Mouse (Mus musculus) midbrain, embryonic 15.5 days (tissue): ENCODE data around the gene Cfap97d1. TPM values are rescaled to one million over a fixed set of nuclear protein-coding genes. Genes with fewer than 3 reads are reported as not detected.

Experiments
- ATAC-seq: fragments of 200-750 bp; cut with Nextera tagmentation; replicated peaks from 2 replicates; pipeline ENCODE4 v1.8.0; 2017; ENCODE audit warnings: moderate TSS enrichment
- H3K27ac ChIP-seq: fragments of 300-500 bp; sonication (generic); 2 replicates; pipeline ENCODE4 v1.5.1; 2015; ENCODE audit warnings: mild to moderate bottlenecking, inconsistent platforms
- H3K27me3 ChIP-seq: fragments of 300-500 bp; sonication (generic); replicated peaks from 2 replicates; pipeline ENCODE4 v1.6.1; 2015; ENCODE audit warnings: inconsistent platforms
- H3K36me3 ChIP-seq: fragments of 300-500 bp; sonication (generic); replicated peaks from 2 replicates; pipeline ENCODE4 v1.6.1; 2015; ENCODE audit warnings: inconsistent platforms
- H3K4me1 ChIP-seq: fragments of 300-500 bp; sonication (generic); 2 replicates; pipeline ENCODE4 v1.6.1; 2015; ENCODE audit warnings: inconsistent platforms
- H3K4me2 ChIP-seq: fragments of 300-500 bp; sonication (generic); 2 replicates; pipeline ENCODE4 v1.6.1; 2015; ENCODE audit warnings: inconsistent platforms, mild to moderate bottlenecking, moderate library complexity
- H3K4me3 ChIP-seq: fragments of 300-500 bp; sonication (generic); 2 replicates; pipeline ENCODE4 v1.5.1; 2015; ENCODE audit warnings: mild to moderate bottlenecking, inconsistent platforms
- H3K9ac ChIP-seq: fragments of 300-500 bp; sonication (generic); 2 replicates; pipeline ENCODE4 v1.6.1; 2015; ENCODE audit warnings: mild to moderate bottlenecking, inconsistent platforms
- H3K9me3 ChIP-seq: fragments of 300-500 bp; sonication (generic); 2 replicates; pipeline ENCODE4 v1.6.1; 2016; ENCODE audit warnings: inconsistent platforms
- WGBS: fragments of 180-500 bp; shearing (Covaris S2); methylation state at CpG from one replicate; pipeline ENCODE4 v1.1.7; 2015; ENCODE audit warnings: mixed read lengths; 5-methylcytosine and 5-hydroxymethylcytosine counted together
- polyA plus RNA-seq: library from polyadenylated mRNA; unstranded; fragments of >200 nt; fragmentation: Nextera tagmentation; extraction: Ambion mirVana; gene quantifications from 2 replicates; pipeline ENCODE4 v1.2.1, GENCODE M21; 2015

Gene Cfap97d1
- polyA plus RNA-seq, 1 experiment from 2014 or later, result not detected

- H3K9me3 ChIP-seq, result no peaks in the 10 kb centered on the region
- H3K4me1 ChIP-seq, result peaks cover 28% of the 10 kb centered on the region
- 92% methylated on average over 4 of the region's 4 CpGs for WGBS
- no peaks in the 10 kb centered on the region for H3K27me3 ChIP-seq
- H3K27ac ChIP-seq, result no peak overlapping the region
- no peak overlapping the region for H3K4me2 ChIP-seq
- H3K4me3 ChIP-seq, result no peak overlapping the region
- ATAC-seq, result no peak
- no peaks in the 10 kb centered on the region for H3K36me3 ChIP-seq
- H3K9ac ChIP-seq, result no peak overlapping the region
Measured at GRCm38 (mm10) chr11:102029304-102029703, 45.2 kb downstream of the Cfap97d1 start.

DNA sequence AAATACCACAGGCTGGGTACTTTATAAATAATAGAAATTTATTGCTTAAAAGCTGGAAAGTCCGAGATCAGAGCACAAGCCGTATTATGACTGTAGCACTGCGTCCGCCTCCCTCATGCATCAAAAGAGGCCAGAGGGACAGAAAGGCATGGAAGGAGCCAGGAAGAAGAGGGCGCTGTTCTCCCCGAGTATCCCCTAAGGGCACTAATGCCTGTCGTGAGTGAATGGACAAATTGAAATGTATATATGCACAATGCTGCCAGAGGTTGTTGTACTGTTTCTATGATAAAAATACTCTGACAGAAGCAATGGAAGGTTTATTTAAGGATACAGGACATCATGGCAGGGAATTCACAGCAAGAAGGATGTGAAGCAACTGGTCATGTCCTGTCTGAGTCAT, 45.9 kb downstream of the Cfap97d1 start:
- H3K9me3 ChIP-seq, result no peaks in the 10 kb centered on the region
- WGBS, result 23% methylated on average over 7 of the region's 7 CpGs
- H3K9ac ChIP-seq, result no peak overlapping the region
- peaks cover 23% of the 10 kb centered on the region for H3K4me1 ChIP-seq
- H3K27ac ChIP-seq, result no peak overlapping the region
- H3K27me3 ChIP-seq, result no peaks in the 10 kb centered on the region
- H3K4me3 ChIP-seq, result no peak overlapping the region
- no peaks in the 10 kb centered on the region for H3K36me3 ChIP-seq
- no peak overlapping the region for H3K4me2 ChIP-seq
- no peak for ATAC-seq

- Histone ChIP-seq H3K9me3 (no peaks in the 10 kb centered on the region), H3K36me3 (no peaks in the 10 kb centered on the region), H3K9ac (no peak overlapping the region), H3K27me3 (no peaks in the 10 kb centered on the region), H3K4me2 (no peak overlapping the region), H3K27ac (no peak overlapping the region), H3K4me3 (no peak overlapping the region), H3K4me1 (peaks cover 12% of the 10 kb centered on the region)
- ATAC-seq, result no peak
- 73% methylated on average over 7 of the region's 7 CpGs for WGBS
Measured at GRCm38 (mm10) chr11:102031149-102031548, 47.1 kb downstream of the Cfap97d1 start.

DNA sequence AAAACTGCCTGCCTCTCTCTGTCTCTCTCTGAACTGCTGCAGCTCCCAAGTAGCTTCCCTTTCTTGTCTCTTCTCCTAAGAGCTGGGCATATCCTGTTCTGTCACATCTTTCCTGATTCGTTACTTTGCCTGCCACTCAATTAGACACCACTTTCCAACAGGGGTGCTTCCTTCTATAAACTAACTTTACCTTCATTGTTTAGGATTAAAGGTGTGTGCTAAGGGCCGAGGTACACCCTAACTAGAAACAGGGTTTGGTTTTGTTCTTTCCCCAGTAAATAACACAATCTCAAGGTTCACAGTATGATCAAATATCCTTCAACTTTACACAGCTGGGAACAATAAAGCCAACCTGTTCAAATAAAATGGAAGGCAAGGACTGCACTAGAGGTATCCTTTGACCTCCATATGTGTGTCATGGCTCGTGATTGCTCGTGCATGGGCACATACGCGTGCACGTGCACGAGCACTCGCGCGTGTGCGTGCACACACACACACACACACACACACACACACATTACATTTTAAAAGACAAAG, 49.0 kb downstream of the Cfap97d1 start:
- Histone ChIP-seq H3K9ac (no peak overlapping the region), H3K4me2 (no peak overlapping the region), H3K27me3 (no peaks in the 10 kb centered on the region), H3K27ac (no peak overlapping the region), H3K4me3 (no peak overlapping the region), H3K4me1 (peaks cover 3% of the 10 kb centered on the region), H3K36me3 (no peaks in the 10 kb centered on the region), H3K9me3 (no peaks in the 10 kb centered on the region)
- ATAC-seq, result no peak
- WGBS, result 93% methylated on average over 12 of the region's 12 CpGs

DNA sequence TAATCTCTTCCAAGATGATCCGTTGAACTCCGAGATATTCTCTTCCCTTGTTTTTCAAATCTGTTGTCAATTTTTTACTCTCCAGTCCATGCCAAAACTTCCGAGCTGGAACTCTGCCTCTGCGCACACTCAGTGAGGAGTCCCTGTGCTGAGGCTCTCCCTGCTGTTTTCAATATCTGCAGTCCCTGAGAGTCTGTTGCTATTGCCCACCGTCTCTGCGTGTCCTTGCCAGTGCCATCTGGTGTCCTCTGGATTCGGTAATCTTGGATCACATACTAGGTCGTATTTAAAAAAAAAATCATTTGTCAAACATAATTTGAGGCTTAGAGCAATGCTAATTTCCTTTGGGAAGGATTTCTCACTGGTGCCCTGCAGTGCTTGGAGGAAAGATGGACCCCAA, 50.8 kb downstream of the Cfap97d1 start:
- H3K4me2 ChIP-seq, result no peak overlapping the region
- H3K4me3 ChIP-seq, result no peak overlapping the region
- no peaks in the 10 kb centered on the region for H3K27me3 ChIP-seq
- H3K9me3 ChIP-seq, result no peaks in the 10 kb centered on the region
- 0 out of 2 replicates have a peak, but pooled peaks cover 4% of the 10 kb centered on the region for H3K4me1 ChIP-seq
- 55% methylated on average over 8 of the region's 8 CpGs for WGBS
- H3K27ac ChIP-seq, result no peak overlapping the region
- no peak overlapping the region for H3K9ac ChIP-seq
- no peak for ATAC-seq
- H3K36me3 ChIP-seq, result no peaks in the 10 kb centered on the region

- Histone ChIP-seq H3K4me2 (no peak overlapping the region), H3K4me3 (no peak overlapping the region), H3K9ac (no peak overlapping the region), H3K36me3 (no peaks in the 10 kb centered on the region), H3K27ac (no peak overlapping the region), H3K27me3 (no peaks in the 10 kb centered on the region), H3K4me1 (peaks cover 8% of the 10 kb centered on the region; the same call in 1 of the 2 replicates), H3K9me3 (no peaks in the 10 kb centered on the region)
- 68% methylated on average over 5 of the region's 5 CpGs for WGBS
- no peak for ATAC-seq
Measured at GRCm38 (mm10) chr11:102035456-102035960, 51.4 kb downstream of the Cfap97d1 start.

GRCm38 (mm10) chr11:102036336-102036735, 52.3 kb downstream of the Cfap97d1 start:
- Histone ChIP-seq H3K27me3 (no peaks in the 10 kb centered on the region), H3K4me2 (no peak overlapping the region), H3K9me3 (no peaks in the 10 kb centered on the region), H3K9ac (no peak overlapping the region), H3K27ac (no peak overlapping the region), H3K36me3 (no peaks in the 10 kb centered on the region), H3K4me1 (peaks cover 8% of the 10 kb centered on the region; the same call in 1 of the 2 replicates), H3K4me3 (no peak overlapping the region)
- ATAC-seq, result no peak
- WGBS, result 81% methylated on average over 7 of the region's 7 CpGs

GRCm38 (mm10) chr11:102037789-102038188, 53.7 kb downstream of the Cfap97d1 start:
- H3K27me3 ChIP-seq, result no peaks in the 10 kb centered on the region
- 85% methylated on average over 6 of the region's 6 CpGs for WGBS
- H3K36me3 ChIP-seq, result no peaks in the 10 kb centered on the region
- H3K4me3 ChIP-seq, result no peak overlapping the region
- H3K9ac ChIP-seq, result no peak overlapping the region
- H3K4me1 ChIP-seq, result peaks cover 8% of the 10 kb centered on the region; the same call in 1 of the 2 replicates
- no peaks in the 10 kb centered on the region for H3K9me3 ChIP-seq
- ATAC-seq, result no peak
- H3K4me2 ChIP-seq, result no peak overlapping the region
- H3K27ac ChIP-seq, result no peak overlapping the region

DNA sequence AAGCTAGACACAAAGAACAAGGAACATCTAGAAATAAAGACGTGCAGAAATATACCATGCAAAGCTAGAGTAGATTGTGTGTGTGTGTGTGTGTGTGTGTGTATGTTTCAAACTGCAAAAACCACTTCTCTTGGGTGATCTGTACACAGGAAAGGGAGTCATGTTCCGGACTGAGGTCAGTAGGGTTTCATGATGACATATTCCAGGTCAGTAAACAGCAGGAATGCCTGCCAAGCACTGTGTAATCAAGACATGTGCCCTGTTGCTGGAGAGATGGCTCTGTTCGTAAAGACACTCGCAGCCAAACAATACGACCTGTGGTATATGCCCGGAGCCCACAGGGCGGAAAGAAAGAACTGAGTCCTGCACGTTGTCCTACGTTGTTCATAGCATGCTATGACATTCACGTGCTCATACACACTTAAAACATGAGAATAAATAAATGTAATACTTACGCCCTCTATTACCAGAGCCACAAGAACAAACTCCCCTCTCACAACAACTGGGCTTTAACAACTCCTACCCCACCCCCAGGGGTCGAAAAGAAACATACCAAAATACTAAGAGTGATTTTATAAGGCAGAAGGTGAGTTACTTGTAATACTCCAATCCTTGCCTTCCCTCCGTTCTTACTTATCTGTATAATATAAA, 55.5 kb downstream of the Cfap97d1 start:
- 54% methylated on average over 13 of the region's 13 CpGs for WGBS
- Histone ChIP-seq H3K36me3 (no peaks in the 10 kb centered on the region), H3K4me1 (peaks cover 8% of the 10 kb centered on the region; the same call in 1 of the 2 replicates), H3K9me3 (no peaks in the 10 kb centered on the region), H3K27me3 (no peaks in the 10 kb centered on the region), H3K27ac (no peak overlapping the region), H3K9ac (no peak overlapping the region), H3K4me3 (no peak overlapping the region), H3K4me2 (no peak overlapping the region)
- ATAC-seq, result no peak

DNA sequence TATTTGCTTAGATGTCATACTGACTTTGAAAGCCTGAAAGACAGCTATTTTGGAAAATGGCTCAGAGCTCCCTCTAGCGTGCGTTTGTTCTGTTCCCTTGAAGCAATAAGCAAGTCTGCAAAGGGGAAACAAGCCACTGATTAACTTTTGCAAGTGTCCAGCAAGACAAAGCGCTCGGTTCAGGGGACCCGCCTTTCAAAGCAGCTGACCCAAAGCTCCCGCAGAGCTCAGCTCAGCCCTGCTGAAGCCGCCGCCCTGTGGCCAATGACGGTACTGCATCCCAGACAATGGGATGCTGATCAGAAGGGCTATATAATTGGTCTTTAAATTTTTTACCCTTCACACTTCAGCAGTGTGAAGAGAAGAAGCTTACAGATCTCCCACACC, 56.1 kb downstream of the Cfap97d1 start:
- Histone ChIP-seq H3K36me3 (no peaks in the 10 kb centered on the region), H3K27me3 (no peaks in the 10 kb centered on the region), H3K4me1 (peaks cover 8% of the 10 kb centered on the region; the same call in 1 of the 2 replicates), H3K4me3 (no peak overlapping the region), H3K27ac (no peak overlapping the region), H3K9ac (no peak overlapping the region), H3K9me3 (no peaks in the 10 kb centered on the region), H3K4me2 (no peak overlapping the region)
- under 1% methylated on average over 9 of the region's 9 CpGs for WGBS
- no peak for ATAC-seq

- no peaks in the 10 kb centered on the region for H3K36me3 ChIP-seq
- no peak overlapping the region for H3K4me3 ChIP-seq
- H3K27me3 ChIP-seq, result no peaks in the 10 kb centered on the region
- no peak overlapping the region for H3K27ac ChIP-seq
- H3K4me2 ChIP-seq, result no peak overlapping the region
- peaks cover 8% of the 10 kb centered on the region; the same call in 1 of the 2 replicates for H3K4me1 ChIP-seq
- WGBS, result 76% methylated on average over 4 of the region's 4 CpGs
- no peaks in the 10 kb centered on the region for H3K9me3 ChIP-seq
- no peak for ATAC-seq
- no peak overlapping the region for H3K9ac ChIP-seq
Measured at GRCm38 (mm10) chr11:102040646-102041045, 56.6 kb downstream of the Cfap97d1 start.

DNA sequence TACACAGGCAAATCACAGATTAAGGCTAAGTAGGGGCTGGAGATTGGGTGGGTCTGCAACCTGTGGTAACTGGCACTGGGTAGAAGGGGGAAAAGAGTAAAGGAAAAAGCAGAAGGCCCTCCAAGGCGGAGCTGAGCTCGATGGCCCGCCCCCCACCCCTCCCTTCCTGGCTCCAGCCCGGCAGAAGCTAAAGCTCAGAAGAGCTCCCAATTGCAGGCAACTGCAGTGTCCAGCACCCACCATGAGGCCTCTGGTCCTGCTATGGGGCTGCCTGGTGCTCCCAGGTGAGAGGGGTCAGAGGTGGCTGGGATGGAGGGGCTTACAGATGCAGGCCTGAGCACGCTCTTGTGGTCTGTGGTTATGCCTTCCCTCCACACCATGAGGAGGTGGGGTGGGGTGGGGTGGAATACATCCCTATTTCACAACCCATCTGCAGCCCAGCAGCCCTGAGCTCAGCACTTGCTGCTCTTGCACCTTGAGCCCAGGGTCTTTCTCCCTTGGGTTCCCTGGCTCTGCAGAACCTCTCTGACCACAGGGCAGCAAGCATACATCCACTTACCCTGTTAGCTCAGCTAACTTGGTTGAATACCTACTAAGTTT, 57.4 kb downstream of the Cfap97d1 start, which contains the start of gene Cd300lg:
Gene Cd300lg (plus strand): TSS at position 160 of the 600 bp plus-strand sequence.
- 66% methylated on average over 5 of the region's 5 CpGs for WGBS
- H3K9ac ChIP-seq, result no peak within 1 kb of the TSS
- H3K9me3 ChIP-seq, result no peaks in the 10 kb centered on the region

More for the DNA sequence above, 57.4 kb downstream of the Cfap97d1 start, which contains the start of gene Cd300lg:
- no peaks in the 10 kb centered on the region for H3K27me3 ChIP-seq
- ATAC-seq, result no peak
- no peaks in the 10 kb centered on the region for H3K36me3 ChIP-seq
- H3K4me2 ChIP-seq, result no peak within 1 kb of the TSS
- H3K27ac ChIP-seq, result no peak within 1 kb of the TSS
- no peak within 1 kb of the TSS for H3K4me3 ChIP-seq
- H3K4me1 ChIP-seq, result peaks cover 8% of the 10 kb centered on the region; the same call in 1 of the 2 replicates
